Mouse (Mus musculus): ENCODE measurements around the gene Arhgef11. TPM values are rescaled to one million over a fixed set of nuclear protein-coding genes. Genes with fewer than 3 reads are reported as not detected.

The Arhgef11 gene
- polyA plus RNA-seq, 1 experiment from 2014 or later, result 23.6 TPM

DNA sequence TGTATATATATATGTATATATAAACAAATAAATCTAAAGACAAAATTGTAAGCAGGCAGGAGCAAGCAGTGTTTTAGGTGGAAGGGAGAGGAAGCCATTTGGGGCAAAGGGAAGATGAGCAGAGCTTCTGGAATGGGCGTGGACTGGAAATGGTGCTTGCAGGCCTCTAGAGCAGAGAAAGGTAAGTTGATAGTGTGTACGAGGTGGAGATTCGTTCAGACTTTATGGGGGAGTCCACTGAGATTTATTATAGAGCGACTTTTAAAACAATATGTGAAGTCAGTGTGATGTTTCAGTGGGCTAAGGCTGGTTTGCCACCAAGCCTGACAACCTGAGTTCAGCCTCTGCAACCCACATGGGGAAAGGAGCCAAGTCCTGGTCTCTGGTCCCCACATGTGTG, 7.5 kb downstream of the Arhgef11 start:
- Histone ChIP-seq H3K36me3 (no peaks in the 10 kb centered on the region), H3K27me3 (no peaks in the 10 kb centered on the region), H3K4me3 (no peak overlapping the region), H3K4me2 (replicated peaks) (no peak overlapping the region), H3K9me3 (no peaks in the 10 kb centered on the region), H3K27ac (replicated peaks) (no peak overlapping the region), H3K9ac (replicated peaks) (no peak overlapping the region), H3K4me1 (peaks cover 32% of the 10 kb centered on the region)
- ATAC-seq (replicated peaks), result no peak
- WGBS, result 96% methylated on average over 4 of the region's 4 CpGs

- no peak overlapping the region for H3K9ac ChIP-seq (replicated peaks)
- H3K4me3 ChIP-seq, result no peak overlapping the region
- H3K4me2 ChIP-seq (replicated peaks), result 0 out of 2 replicates have a peak overlapping the region, but pooled peaks have one; percentile 16
- H3K27me3 ChIP-seq, result no peaks in the 10 kb centered on the region
- peak overlapping the region; percentile 41 for H3K27ac ChIP-seq (replicated peaks)
- H3K4me1 ChIP-seq, result peaks cover 16% of the 10 kb centered on the region
- WGBS, result 60% methylated on average over 9 of the region's 9 CpGs
- no peaks in the 10 kb centered on the region for H3K36me3 ChIP-seq
- ATAC-seq (replicated peaks), result no peak; the same call in 1 of the 2 replicates
- H3K9me3 ChIP-seq, result no peaks in the 10 kb centered on the region
Measured at GRCm38 (mm10) chr3:87630899-87631298, 13.5 kb downstream of the Arhgef11 start.

- 77% methylated on average over 4 of the region's 4 CpGs for WGBS
- Histone ChIP-seq H3K4me3 (no peak overlapping the region), H3K27me3 (no peaks in the 10 kb centered on the region), H3K4me2 (replicated peaks) (no peak overlapping the region), H3K27ac (replicated peaks) (peak overlapping the region; percentile 41; the same call in 1 of the 2 replicates), H3K9ac (replicated peaks) (no peak overlapping the region), H3K4me1 (peaks cover 17% of the 10 kb centered on the region), H3K9me3 (no peaks in the 10 kb centered on the region), H3K36me3 (no peaks in the 10 kb centered on the region)
- ATAC-seq (replicated peaks), result no peak; the same call in 1 of the 2 replicates
Measured at GRCm38 (mm10) chr3:87631408-87631807, 14.0 kb downstream of the Arhgef11 start.

GRCm38 (mm10) chr3:87635514-87635913, 18.2 kb downstream of the Arhgef11 start:
- H3K9ac ChIP-seq (replicated peaks), result no peak overlapping the region
- H3K27me3 ChIP-seq, result no peaks in the 10 kb centered on the region
- H3K27ac ChIP-seq (replicated peaks), result no peak overlapping the region
- H3K4me2 ChIP-seq (replicated peaks), result no peak overlapping the region
- H3K4me3 ChIP-seq, result no peak overlapping the region
- peaks cover 17% of the 10 kb centered on the region for H3K4me1 ChIP-seq
- H3K9me3 ChIP-seq, result no peaks in the 10 kb centered on the region
- ATAC-seq (replicated peaks), result no peak
- 59% methylated on average over 4 of the region's 4 CpGs for WGBS
- no peaks in the 10 kb centered on the region for H3K36me3 ChIP-seq

- peaks cover 11% of the 10 kb centered on the region for H3K4me1 ChIP-seq
- no peaks in the 10 kb centered on the region for H3K27me3 ChIP-seq
- H3K9ac ChIP-seq (replicated peaks), result no peak overlapping the region
- H3K4me2 ChIP-seq (replicated peaks), result no peak overlapping the region
- no peaks in the 10 kb centered on the region for H3K9me3 ChIP-seq
- H3K4me3 ChIP-seq, result no peak overlapping the region
- WGBS, result 70% methylated on average over 1 of the region's 1 CpGs
- 0 out of 2 replicates have a peak, but pooled peaks cover 4% of the 10 kb centered on the region for H3K36me3 ChIP-seq
- peak overlapping the region; percentile 31 for H3K27ac ChIP-seq (replicated peaks)
- no peak for ATAC-seq (replicated peaks)
Measured at GRCm38 (mm10) chr3:87643453-87643852, 26.1 kb downstream of the Arhgef11 start.

GRCm38 (mm10) chr3:87646174-87646573, 28.8 kb downstream of the Arhgef11 start:
- ATAC-seq (replicated peaks), result no peak
- Histone ChIP-seq H3K9ac (replicated peaks) (no peak overlapping the region), H3K4me1 (peaks cover 11% of the 10 kb centered on the region), H3K36me3 (no peaks in the 10 kb centered on the region), H3K4me3 (no peak overlapping the region), H3K27ac (replicated peaks) (no peak overlapping the region), H3K27me3 (no peaks in the 10 kb centered on the region), H3K4me2 (replicated peaks) (no peak overlapping the region), H3K9me3 (no peaks in the 10 kb centered on the region)
- WGBS, result 98% methylated on average over 1 of the region's 1 CpGs

GRCm38 (mm10) chr3:87649063-87649462, 31.7 kb downstream of the Arhgef11 start:
- ATAC-seq (replicated peaks), result no peak
- no peaks in the 10 kb centered on the region for H3K36me3 ChIP-seq
- no peak overlapping the region for H3K4me2 ChIP-seq (replicated peaks)
- H3K4me3 ChIP-seq, result no peak overlapping the region
- no peaks in the 10 kb centered on the region for H3K27me3 ChIP-seq
- H3K9me3 ChIP-seq, result no peaks in the 10 kb centered on the region
- H3K4me1 ChIP-seq, result peaks cover 1% of the 10 kb centered on the region; the same call in 1 of the 2 replicates
- no peak overlapping the region for H3K9ac ChIP-seq (replicated peaks)
- H3K27ac ChIP-seq (replicated peaks), result no peak overlapping the region
- WGBS, result 91% methylated on average over 3 of the region's 3 CpGs

DNA sequence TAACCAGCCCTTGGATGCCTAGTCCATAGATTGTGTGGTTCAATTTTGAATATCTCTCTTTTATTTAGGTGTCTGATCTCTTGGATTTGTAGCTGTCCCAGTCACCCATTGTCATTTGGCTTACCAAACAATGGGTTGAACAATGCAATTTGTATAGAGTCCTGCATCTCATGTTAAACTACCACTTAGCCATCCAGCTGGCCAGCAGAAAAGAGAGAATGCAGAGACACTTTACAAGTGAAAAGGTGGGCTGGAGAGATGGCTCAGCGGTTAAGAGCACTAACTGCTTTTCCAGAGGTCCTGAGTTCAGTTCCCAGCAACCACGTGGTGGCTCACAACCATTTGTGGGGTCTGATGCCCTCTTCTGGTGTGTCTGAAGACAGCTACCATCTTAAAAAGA, 41.0 kb downstream of the Arhgef11 start:
- 75% methylated on average over 2 of the region's 2 CpGs for WGBS
- Histone ChIP-seq H3K36me3 (no peaks in the 10 kb centered on the region), H3K9me3 (no peaks in the 10 kb centered on the region), H3K4me1 (0 out of 2 replicates have a peak, but pooled peaks cover 5% of the 10 kb centered on the region), H3K9ac (replicated peaks) (no peak overlapping the region), H3K4me2 (replicated peaks) (no peak overlapping the region), H3K27me3 (no peaks in the 10 kb centered on the region), H3K4me3 (no peak overlapping the region), H3K27ac (replicated peaks) (no peak overlapping the region)
- no peak for ATAC-seq (replicated peaks)

GRCm38 (mm10) chr3:87659692-87660429, 42.5 kb downstream of the Arhgef11 start:
- no peak for ATAC-seq (replicated peaks)
- H3K9me3 ChIP-seq, result no peaks in the 10 kb centered on the region
- no peaks in the 10 kb centered on the region for H3K36me3 ChIP-seq
- H3K9ac ChIP-seq (replicated peaks), result no peak overlapping the region
- WGBS, result 94% methylated on average over 9 of the region's 9 CpGs
- H3K4me3 ChIP-seq, result no peak overlapping the region
- H3K4me2 ChIP-seq (replicated peaks), result no peak overlapping the region
- no peak overlapping the region for H3K27ac ChIP-seq (replicated peaks)
- 0 out of 2 replicates have a peak, but pooled peaks cover 8% of the 10 kb centered on the region for H3K4me1 ChIP-seq
- H3K27me3 ChIP-seq, result no peaks in the 10 kb centered on the region

DNA sequence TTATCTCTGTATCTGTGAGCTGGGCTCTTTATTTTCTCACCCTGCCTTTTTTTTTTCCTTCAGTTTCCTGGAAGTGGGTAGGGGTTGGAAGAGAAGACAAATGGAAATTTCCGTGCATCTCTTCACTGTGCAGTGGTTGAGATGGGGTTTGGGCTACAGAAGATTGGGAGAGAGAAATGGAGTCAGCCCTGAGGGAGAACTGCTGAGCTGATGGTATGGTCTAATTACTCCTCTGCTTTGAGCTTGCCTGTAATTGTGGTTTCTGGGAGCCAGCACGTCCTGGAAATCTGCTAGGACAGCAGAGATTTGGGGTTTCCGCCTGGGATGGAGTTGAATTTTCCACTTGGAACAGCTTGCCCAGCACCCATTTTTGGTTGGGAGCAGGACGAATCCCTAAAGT, 43.1 kb downstream of the Arhgef11 start:
- Histone ChIP-seq H3K27me3 (no peaks in the 10 kb centered on the region), H3K9me3 (no peaks in the 10 kb centered on the region), H3K4me2 (replicated peaks) (no peak overlapping the region), H3K4me3 (no peak overlapping the region), H3K9ac (replicated peaks) (no peak overlapping the region), H3K4me1 (0 out of 2 replicates have a peak, but pooled peaks cover 4% of the 10 kb centered on the region), H3K36me3 (no peaks in the 10 kb centered on the region), H3K27ac (replicated peaks) (no peak overlapping the region)
- WGBS, result 86% methylated on average over 4 of the region's 4 CpGs
- no peak for ATAC-seq (replicated peaks)

DNA sequence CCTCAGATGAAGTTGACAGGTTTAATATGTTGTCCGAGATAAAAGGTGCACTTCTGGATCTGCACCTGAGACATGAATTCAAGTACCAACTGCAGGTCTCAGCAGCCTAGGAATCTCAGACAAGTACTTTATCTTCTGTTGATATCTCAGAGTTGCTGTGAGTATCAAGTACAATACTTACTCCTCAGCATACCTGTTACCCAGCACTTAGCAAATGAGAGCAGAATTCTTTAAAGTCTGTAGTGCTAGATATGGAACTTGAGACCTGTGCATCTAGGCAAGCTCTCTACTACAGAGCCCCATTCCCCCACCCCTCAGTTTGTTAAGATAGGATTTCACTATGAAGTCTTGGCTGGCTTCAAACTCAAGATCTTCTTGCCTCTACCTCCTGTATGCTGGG, 43.9 kb downstream of the Arhgef11 start:
- Histone ChIP-seq H3K4me3 (no peak overlapping the region), H3K4me1 (0 out of 2 replicates have a peak, but pooled peaks cover 3% of the 10 kb centered on the region), H3K4me2 (replicated peaks) (no peak overlapping the region), H3K27ac (replicated peaks) (no peak overlapping the region), H3K27me3 (no peaks in the 10 kb centered on the region), H3K9me3 (no peaks in the 10 kb centered on the region), H3K9ac (replicated peaks) (no peak overlapping the region), H3K36me3 (no peaks in the 10 kb centered on the region)
- no peak for ATAC-seq (replicated peaks)
- WGBS, result 97% methylated on average over 1 of the region's 1 CpGs

- Histone ChIP-seq H3K4me2 (replicated peaks) (no peak overlapping the region), H3K27ac (replicated peaks) (no peak overlapping the region), H3K27me3 (no peaks in the 10 kb centered on the region), H3K9ac (replicated peaks) (no peak overlapping the region), H3K9me3 (no peaks in the 10 kb centered on the region), H3K4me1 (no peaks in the 10 kb centered on the region), H3K36me3 (peaks cover 79% of the 10 kb centered on the region), H3K4me3 (no peak overlapping the region)
- no peak for ATAC-seq (replicated peaks)
- 91% methylated on average over 2 of the region's 2 CpGs for WGBS
Measured at GRCm38 (mm10) chr3:87718525-87718924, 101.2 kb downstream of the Arhgef11 start.

- Histone ChIP-seq H3K9me3 (no peaks in the 10 kb centered on the region), H3K4me2 (replicated peaks) (no peak overlapping the region), H3K9ac (replicated peaks) (no peak overlapping the region), H3K36me3 (peaks cover 86% of the 10 kb centered on the region), H3K4me3 (no peak overlapping the region), H3K4me1 (no peaks in the 10 kb centered on the region), H3K27ac (replicated peaks) (no peak overlapping the region), H3K27me3 (no peaks in the 10 kb centered on the region)
- 90% methylated on average over 6 of the region's 6 CpGs for WGBS
- ATAC-seq (replicated peaks), result no peak
Measured at GRCm38 (mm10) chr3:87724556-87724955, 107.2 kb downstream of the Arhgef11 start.

Data from forebrain, embryonic 15.5 days (tissue).